Mouse (Mus musculus) kidney, adult 2 months (tissue): ENCODE results near the gene Mat2a.
A peak's percentile ranks its signal among the peaks of the same experiment; 100 is the strongest.

ENCODE experiments used
- CTCF ChIP-seq: fragments of 200-500 bp; conservative IDR thresholded peaks from 2 replicates; pipeline ENCODE4 v1.5.1; 2011; ENCODE audit warnings: low read depth, mild to moderate bottlenecking, control low read depth, low read length, moderate library complexity, mixed read lengths; ENCODE audit not compliant: insufficient read depth, insufficient read length
- POLR2A ChIP-seq: fragments of 200-500 bp; IDR thresholded peaks from one replicate; pipeline ENCODE4 v1.6.1; 2011; ENCODE audit warnings: low read depth, low read length, control low read depth

- TF ChIP-seq CTCF (peak; percentile 64), POLR2A (peak; percentile 99)
Observed at GRCm38 (mm10) chr6:72439355-72440185, at the start of gene Mat2a.
